Mouse (Mus musculus) CH12.LX (cell line): ENCODE results near the gene Lmo7. TPM values are rescaled to one million over a fixed set of nuclear protein-coding genes. Genes with fewer than 3 reads are reported as not detected.

Source experiments
- DNase-seq: peaks from one replicate; pipeline ENCODE4 v3.0.0-alpha.2; 2013; ENCODE audit errors: extremely low read depth
- H3K27ac ChIP-seq: 2 replicates; pipeline ENCODE4 v1.5.1; 2012; ENCODE audit warnings: low read depth, mild to moderate bottlenecking, control low read depth, moderate library complexity; ENCODE audit not compliant: insufficient read depth
- H3K27me3 ChIP-seq: replicated peaks from 2 replicates; pipeline ENCODE3; 2012; ENCODE audit warnings: inconsistent platforms
- H3K36me3 ChIP-seq, 2 experiments: replicated peaks in 1 of 2; 2 replicates each; pipeline versions ENCODE3 to v1.6.1; 2012; ENCODE audit warnings: inconsistent platforms in 1 of 2, low read length in 1 of 2, mild to moderate bottlenecking in 1 of 2, mixed read lengths in 1 of 2, moderate library complexity in 1 of 2; ENCODE audit not compliant: control insufficient read depth in 1 of 2, insufficient read depth in 1 of 2
- H3K4me1 ChIP-seq, 2 experiments: 2 replicates each; pipeline ENCODE4 v1.6.1; 2012; ENCODE audit warnings: inconsistent platforms in 1 of 2, moderate library complexity in 1 of 2; ENCODE audit not compliant: insufficient read depth in 2 of 2, control insufficient read depth in 1 of 2
- H3K4me2 ChIP-seq: 2 replicates; pipeline ENCODE4 v1.6.1; 2012; ENCODE audit warnings: low read depth, mild to moderate bottlenecking, control low read depth; ENCODE audit not compliant: poor library complexity, insufficient read depth, severe bottlenecking
- H3K4me3 ChIP-seq, 3 experiments: fragments of 150-350 bp in 1 of 3; sonication (generic) in 1 of 3; replicated peaks in 1 of 3; 2 replicates each; pipeline versions ENCODE3 to v1.5.1; 2011 to 2012; ENCODE audit warnings: low read depth in 2 of 3, low read length in 2 of 3, mild to moderate bottlenecking in 2 of 3, moderate library complexity in 2 of 3, control low read depth in 1 of 3, improper control_type of control experiment in 1 of 3, inconsistent platforms in 1 of 3, mixed read lengths in 1 of 3; ENCODE audit not compliant: poor library complexity in 1 of 3
- H3K79me2 ChIP-seq: replicated peaks from 2 replicates; pipeline ENCODE4 v1.6.1; 2012; ENCODE audit warnings: mild to moderate bottlenecking, moderate library complexity; ENCODE audit not compliant: control insufficient read depth, poor library complexity, insufficient read depth, severe bottlenecking; ENCODE audit errors: extremely low read depth
- H3K9ac ChIP-seq: 2 replicates; pipeline ENCODE4 v1.6.1; 2012; ENCODE audit warnings: low read depth, mild to moderate bottlenecking, control low read depth, moderate library complexity; ENCODE audit not compliant: insufficient read depth
- H3K9me3 ChIP-seq: replicated peaks from 2 replicates; pipeline ENCODE3; 2012; ENCODE audit warnings: low read length, inconsistent platforms, mixed read lengths
- CHD2 ChIP-seq: IDR thresholded peaks from 2 replicates; pipeline ENCODE4 v1.6.1; 2011; ENCODE audit warnings: low read length, improper control_type of control experiment
- E2F4 ChIP-seq: IDR thresholded peaks from 2 replicates; pipeline ENCODE4 v1.6.1; 2011; ENCODE audit warnings: low read depth, low read length, improper control_type of control experiment; ENCODE audit not compliant: insufficient replicate concordance
- EP300 ChIP-seq: IDR thresholded peaks from 2 replicates; pipeline ENCODE4 v1.6.1; 2011; ENCODE audit warnings: low read length, improper control_type of control experiment
- ETS1 ChIP-seq: conservative IDR thresholded peaks from 2 replicates; pipeline ENCODE4 v1.6.1; 2012; ENCODE audit warnings: low read depth, mild to moderate bottlenecking, inconsistent platforms, low read length, improper control_type of control experiment, moderate library complexity
- GABPA ChIP-seq: IDR thresholded peaks from 2 replicates; pipeline ENCODE4 v1.6.1; 2012; ENCODE audit warnings: low read depth, low read length, improper control_type of control experiment, inconsistent platforms; ENCODE audit not compliant: insufficient replicate concordance
- JUN ChIP-seq: IDR thresholded peaks from 2 replicates; pipeline ENCODE4 v1.6.1; 2011; ENCODE audit warnings: low read depth, mild to moderate bottlenecking, low read length, improper control_type of control experiment, moderate library complexity; ENCODE audit not compliant: insufficient read depth
- JUND ChIP-seq: conservative IDR thresholded peaks from 2 replicates; pipeline ENCODE4 v1.6.1; 2011; ENCODE audit warnings: low read depth, low read length, improper control_type of control experiment
- MAZ ChIP-seq: IDR thresholded peaks from 2 replicates; pipeline ENCODE4 v1.6.1; 2012; ENCODE audit warnings: low read depth, mild to moderate bottlenecking, inconsistent platforms, low read length, improper control_type of control experiment, moderate library complexity
- MXI1 ChIP-seq: IDR thresholded peaks from 2 replicates; pipeline ENCODE4 v1.6.1; 2011; ENCODE audit warnings: mild to moderate bottlenecking, low read depth, low read length, improper control_type of control experiment
- MYC ChIP-seq: IDR thresholded peaks from 2 replicates; pipeline ENCODE4 v1.6.1; 2011; ENCODE audit warnings: low read depth, mild to moderate bottlenecking, improper control_type of control experiment, low read length
- NELFE ChIP-seq: IDR thresholded peaks from 2 replicates; pipeline ENCODE4 v1.6.1; 2011; ENCODE audit warnings: low read depth, low read length, improper control_type of control experiment
- NRF1 ChIP-seq: IDR thresholded peaks from 2 replicates; pipeline ENCODE4 v1.6.1; 2014; ENCODE audit warnings: low read depth, mild to moderate bottlenecking, inconsistent platforms, low read length, improper control_type of control experiment, moderate library complexity
- POLR2A ChIP-seq: IDR thresholded peaks from 2 replicates; pipeline ENCODE4 v1.6.1; 2011; ENCODE audit warnings: low read depth, mild to moderate bottlenecking, improper control_type of control experiment, low read length
- RAD21 ChIP-seq: IDR thresholded peaks from 2 replicates; pipeline ENCODE4 v1.6.1; 2011; ENCODE audit warnings: low read depth, mild to moderate bottlenecking, low read length, improper control_type of control experiment, moderate library complexity
- RCOR1 ChIP-seq: conservative IDR thresholded peaks from 2 replicates; pipeline ENCODE4 v1.6.1; 2012; ENCODE audit warnings: low read depth, mild to moderate bottlenecking, inconsistent platforms, low read length, improper control_type of control experiment
- SIN3A ChIP-seq: IDR thresholded peaks from 2 replicates; pipeline ENCODE4 v1.6.1; 2012; ENCODE audit warnings: low read length, improper control_type of control experiment, inconsistent platforms
- TCF12 ChIP-seq: IDR thresholded peaks from 2 replicates; pipeline ENCODE4 v1.6.1; 2014; ENCODE audit warnings: low read depth, mild to moderate bottlenecking, inconsistent platforms, low read length, improper control_type of control experiment
- ZC3H11A ChIP-seq: IDR thresholded peaks from 2 replicates; pipeline ENCODE4 v1.6.1; 2012; ENCODE audit warnings: low read depth, mild to moderate bottlenecking, inconsistent platforms, low read length, improper control_type of control experiment
- ZKSCAN1 ChIP-seq: IDR thresholded peaks from 2 replicates; pipeline ENCODE4 v1.6.1; 2012; ENCODE audit warnings: low read depth, inconsistent platforms, low read length, improper control_type of control experiment, borderline replicate concordance
- ZMIZ1 ChIP-seq: IDR thresholded peaks from 2 replicates; pipeline ENCODE4 v1.6.1; 2012; ENCODE audit warnings: low read depth, mild to moderate bottlenecking, inconsistent platforms, low read length, improper control_type of control experiment
- dilution Hi-C: fragments of 300-500 bp; cut with MboI; formaldehyde crosslinking; loops from 2 replicates; pipeline ENCODE4 v1.14.3; 2020; ENCODE audit warnings: low sequenced_read_pairs; ENCODE audit not compliant: extremely low pct_unique_long_range_greater_than_20kb, extremely low pct_ligation_motif_present
- in situ Hi-C: fragments of 300-500 bp; cut with MboI; formaldehyde crosslinking; loops from 3 replicates; pipeline ENCODE4 v1.14.3; 2019; ENCODE audit warnings: low sequenced_read_pairs, low pct_ligation_motif_present, low pct_unique_long_range_greater_than_20kb, mixed read lengths
- polyA plus RNA-seq: library from polyadenylated mRNA; unstranded; fragments of >175 nt; gene quantifications from 2 replicates; pipeline ENCODE4 v1.2.1, GENCODE M21; 2012; ENCODE audit warnings: low read depth; ENCODE audit not compliant: insufficient read length
- total RNA-seq, 2 experiments: library from RNA; depleted of rRNA; stranded (reverse); fragments of 300-350 nt in 1 of 2; fragments of >200 nt in 1 of 2; gene quantifications; 2 replicates each; pipeline ENCODE4 v1.2.3; 2012 to 2014

The Lmo7 gene
- total and polyA plus RNA-seq, 3 experiments: 5.0 to 11.9 (median 8.3) TPM

- in situ Hi-C loops (no loop called here), dilution Hi-C loops (no loop called here)
Observed at GRCm38 (mm10) chr14:101776296-101777128, 46.8 kb downstream of the Lmo7 start.

GRCm38 (mm10) chr14:101777129-101777493, 47.4 kb downstream of the Lmo7 start:
- in situ Hi-C loops (no loop called here), dilution Hi-C loops (no loop called here)
- Histone ChIP-seq H3K27ac (no peak overlapping the region), H3K79me2 (no peaks in the 10 kb centered on the region), H3K9me3 (no peaks in the 10 kb centered on the region), H3K36me3 (no peaks in the 10 kb centered on the region), H3K9ac (no peak overlapping the region), H3K27me3 (no peaks in the 10 kb centered on the region), H3K4me1 (peaks cover 2 to 4% of the 10 kb centered on the region in 2 experiments; a peak in 2 of 4 replicates), H3K4me2 (no peak overlapping the region), H3K4me3 (no peak overlapping the region)
- DNase-seq: no peak
- no peak for TF ChIP-seq GABPA
- TF ChIP-seq MYC: no peak
- no peak for TF ChIP-seq EP300
- no peak for TF ChIP-seq CHD2
- TF ChIP-seq NRF1: no peak
- no peak for TF ChIP-seq ZKSCAN1
- TF ChIP-seq MXI1: no peak
- TF ChIP-seq POLR2A: no peak
- TF ChIP-seq JUN: no peak

More at GRCm38 (mm10) chr14:101776296-101777128, 46.8 kb downstream of the Lmo7 start:
- H3K9me3 ChIP-seq: no peaks in the 10 kb centered on the region
- no peaks in the 10 kb centered on the region for H3K79me2 ChIP-seq
- peaks cover 2 to 3% of the 10 kb centered on the region in 2 experiments; a peak in 2 of 4 replicates for H3K4me1 ChIP-seq
- H3K27me3 ChIP-seq: no peaks in the 10 kb centered on the region
- no peak overlapping the region for H3K9ac ChIP-seq
- DNase-seq: no peak
- no peak overlapping the region for H3K27ac ChIP-seq
- no peaks in the 10 kb centered on the region for H3K36me3 ChIP-seq
- H3K4me2 ChIP-seq: no peak overlapping the region
- no peak for TF ChIP-seq EP300
- no peak for TF ChIP-seq ZC3H11A
- no peak for TF ChIP-seq TCF12
- TF ChIP-seq RCOR1: no peak
- TF ChIP-seq NELFE: no peak
- TF ChIP-seq MAZ: no peak
- TF ChIP-seq ETS1: no peak
- TF ChIP-seq E2F4: no peak
- TF ChIP-seq JUND: no peak
- TF ChIP-seq RAD21: no peak
- TF ChIP-seq ZKSCAN1: no peak
- TF ChIP-seq CHD2: no peak
- no peak for TF ChIP-seq SIN3A
- no peak for TF ChIP-seq ZMIZ1
- TF ChIP-seq, all 38 proteins: peak for 0
- no peak overlapping the region for H3K4me3 ChIP-seq
